Mouse (Mus musculus) cerebellum, postnatal 36 days (tissue): ENCODE results near the gene Bcl10.
A peak's percentile ranks its signal among the peaks of the same experiment; 100 is the strongest.
"Not testable (repeated sequence)": the region's sequence is repeated elsewhere in the genome, so short reads cannot be mapped to it uniquely, and the experiment has no call there.

Source experiments
- DNase-seq, 2 experiments: peaks; one replicate each; pipeline ENCODE4 v3.0.0; 2021 to 2022; ENCODE audit warnings: mixed read lengths in 2 of 2

Bcl10 gene

GRCm38 (mm10) chr3:145922019-145922854 is at the start of gene Bcl10:
TSS of gene Bcl10 (plus strand) at chr3:145922804.
- no peak for DNase-seq

GRCm38 (mm10) chr3:145873271-145873670 is 49.3 kb upstream of the Bcl10 start:
- DNase-seq, result no peak

GRCm38 (mm10) chr3:145874126-145874525 is 48.5 kb upstream of the Bcl10 start:
- DNase-seq, result no peak

GRCm38 (mm10) chr3:145876120-145876519 is 46.5 kb upstream of the Bcl10 start:
- DNase-seq, result no peak

GRCm38 (mm10) chr3:145878867-145879266 is 43.7 kb upstream of the Bcl10 start:
- not testable (repeated sequence) for DNase-seq

GRCm38 (mm10) chr3:145880335-145880734 is 42.3 kb upstream of the Bcl10 start:
- DNase-seq, result no peak

- DNase-seq, result no peak
Observed at GRCm38 (mm10) chr3:145882076-145882874, 40.3 kb upstream of the Bcl10 start.

- no peak for DNase-seq
Observed at GRCm38 (mm10) chr3:145883233-145883632, 39.4 kb upstream of the Bcl10 start.

- DNase-seq, result no peak
Observed at GRCm38 (mm10) chr3:145885376-145885775, 37.2 kb upstream of the Bcl10 start.

- DNase-seq, result no peak
Observed at GRCm38 (mm10) chr3:145885851-145886464, 36.6 kb upstream of the Bcl10 start.

GRCm38 (mm10) chr3:145887430-145887971 is 35.1 kb upstream of the Bcl10 start:
- no peak for DNase-seq

GRCm38 (mm10) chr3:145890346-145891132 is 32.1 kb upstream of the Bcl10 start:
- no peak for DNase-seq

GRCm38 (mm10) chr3:145892451-145892850 is 30.2 kb upstream of the Bcl10 start:
- no peak for DNase-seq

GRCm38 (mm10) chr3:145894131-145894530 is 28.5 kb upstream of the Bcl10 start:
- DNase-seq, result no peak

- no peak for DNase-seq
Observed at GRCm38 (mm10) chr3:145897749-145898148, 24.9 kb upstream of the Bcl10 start.

- no peak for DNase-seq
Observed at GRCm38 (mm10) chr3:145899832-145900231, 22.8 kb upstream of the Bcl10 start.

- DNase-seq, result no peak
Observed at GRCm38 (mm10) chr3:145903530-145903929, 19.1 kb upstream of the Bcl10 start.

GRCm38 (mm10) chr3:145904850-145905776 is 17.5 kb upstream of the Bcl10 start:
- DNase-seq, result peak; percentile 57 to 63

- no peak for DNase-seq
Observed at GRCm38 (mm10) chr3:145906582-145906981, 16.0 kb upstream of the Bcl10 start.

GRCm38 (mm10) chr3:145912512-145912911 is 10.1 kb upstream of the Bcl10 start:
- DNase-seq, result no peak

- DNase-seq, result no peak
Observed at GRCm38 (mm10) chr3:145913263-145913662, 9.3 kb upstream of the Bcl10 start.
